Mouse (Mus musculus): ENCODE measurements around the gene Reln. TPM values are rescaled to one million over a fixed set of nuclear protein-coding genes. Genes with fewer than 3 reads are reported as not detected.

The Reln gene
- total and polyA plus RNA-seq, 2 experiments from 2014 or later, result 25.3 to 189 TPM

GRCm38 (mm10) chr5:22316471-22316870, 28.0 kb downstream of the Reln start:
- H3K36me3 ChIP-seq (ENCODE audit: insufficient read depth, low read length), result no peaks in the 10 kb centered on the region
- ATAC-seq (ENCODE audit: low FRiP score) (no peak), DNase-seq (ENCODE audit: low spot score) (no peak)
- no peak overlapping the region for H3K4me3 ChIP-seq (ENCODE audit: low read depth, low read length)
- no peak for TF ChIP-seq CTCF (IDR thresholded peaks at IDR 0.05)
- H3K27ac ChIP-seq (ENCODE audit: low read depth, low read length), result no peak overlapping the region
- no peaks in the 10 kb centered on the region for H3K27me3 ChIP-seq (ENCODE audit: insufficient read depth, low read length)
- no peaks in the 10 kb centered on the region for H3K9me3 ChIP-seq (ENCODE audit: low read length)
- no peak overlapping the region for H3K9ac ChIP-seq (replicated peaks; ENCODE audit: low read length, poor library complexity, severe bottlenecking)
- no peak overlapping the region for H3K4me2 ChIP-seq (ENCODE audit: low read depth, low read length, poor library complexity, severe bottlenecking)
- H3K4me1 ChIP-seq (ENCODE audit: insufficient read depth, low read length), result no peaks in the 10 kb centered on the region
- WGBS, result 91% methylated on average over 7 of the region's 7 CpGs

- Histone ChIP-seq H3K9ac (replicated peaks; ENCODE audit: low read length, poor library complexity, severe bottlenecking) (no peak overlapping the region), H3K4me1 (ENCODE audit: insufficient read depth, low read length) (no peaks in the 10 kb centered on the region), H3K27me3 (ENCODE audit: insufficient read depth, low read length) (no peaks in the 10 kb centered on the region), H3K27ac (ENCODE audit: low read depth, low read length) (no peak overlapping the region), H3K4me2 (ENCODE audit: low read depth, low read length, poor library complexity, severe bottlenecking) (no peak overlapping the region), H3K36me3 (ENCODE audit: insufficient read depth, low read length) (no peaks in the 10 kb centered on the region), H3K9me3 (ENCODE audit: low read length) (no peaks in the 10 kb centered on the region), H3K4me3 (ENCODE audit: low read depth, low read length) (no peak overlapping the region)
- ATAC-seq (ENCODE audit: low FRiP score) (no peak), DNase-seq (ENCODE audit: low spot score) (no peak)
- TF ChIP-seq CTCF (IDR thresholded peaks at IDR 0.05), result no peak
- WGBS, result 93% methylated on average over 2 of the region's 2 CpGs
Measured at GRCm38 (mm10) chr5:22315990-22316389, 28.5 kb downstream of the Reln start.

GRCm38 (mm10) chr5:22312995-22313394, 31.5 kb downstream of the Reln start:
- Histone ChIP-seq H3K36me3 (ENCODE audit: insufficient read depth, low read length) (no peaks in the 10 kb centered on the region), H3K9ac (replicated peaks; ENCODE audit: low read length, poor library complexity, severe bottlenecking) (no peak overlapping the region), H3K4me1 (ENCODE audit: insufficient read depth, low read length) (no peaks in the 10 kb centered on the region), H3K4me2 (ENCODE audit: low read depth, low read length, poor library complexity, severe bottlenecking) (no peak overlapping the region; the same call in 1 of the 2 replicates), H3K4me3 (ENCODE audit: low read depth, low read length) (no peak overlapping the region), H3K9me3 (ENCODE audit: low read length) (no peaks in the 10 kb centered on the region), H3K27me3 (ENCODE audit: insufficient read depth, low read length) (no peaks in the 10 kb centered on the region), H3K27ac (ENCODE audit: low read depth, low read length) (no peak overlapping the region)
- 64% methylated on average over 10 of the region's 10 CpGs for WGBS
- DNase-seq (ENCODE audit: low spot score) (no peak), ATAC-seq (ENCODE audit: low FRiP score) (no peak)
- no peak for TF ChIP-seq CTCF (IDR thresholded peaks at IDR 0.05)

GRCm38 (mm10) chr5:22311046-22311445, 33.5 kb downstream of the Reln start:
- Histone ChIP-seq H3K36me3 (ENCODE audit: insufficient read depth, low read length) (no peaks in the 10 kb centered on the region), H3K27me3 (ENCODE audit: insufficient read depth, low read length) (no peaks in the 10 kb centered on the region), H3K4me3 (ENCODE audit: low read depth, low read length) (no peak overlapping the region), H3K27ac (ENCODE audit: low read depth, low read length) (no peak overlapping the region), H3K9me3 (ENCODE audit: low read length) (no peaks in the 10 kb centered on the region), H3K4me1 (ENCODE audit: insufficient read depth, low read length) (no peaks in the 10 kb centered on the region), H3K4me2 (ENCODE audit: low read depth, low read length, poor library complexity, severe bottlenecking) (no peak overlapping the region), H3K9ac (replicated peaks; ENCODE audit: low read length, poor library complexity, severe bottlenecking) (no peak overlapping the region)
- no peak for TF ChIP-seq CTCF (IDR thresholded peaks at IDR 0.05)
- no peak for DNase-seq (ENCODE audit: low spot score)
- ATAC-seq (ENCODE audit: low FRiP score), result no peak
- WGBS, result 92% methylated on average over 4 of the region's 4 CpGs

GRCm38 (mm10) chr5:22309001-22309400, 35.5 kb downstream of the Reln start:
- whole genome bisulfite sequencing, result 23% methylated on average over 2 of the region's 2 CpGs
- ATAC-seq (ENCODE audit: low FRiP score) (no peak), DNase-seq (ENCODE audit: low spot score) (no peak)
- Histone ChIP-seq H3K9me3 (ENCODE audit: low read length) (no peaks in the 10 kb centered on the region), H3K36me3 (ENCODE audit: insufficient read depth, low read length) (no peaks in the 10 kb centered on the region), H3K4me2 (ENCODE audit: low read depth, low read length, poor library complexity, severe bottlenecking) (no peak overlapping the region), H3K9ac (replicated peaks; ENCODE audit: low read length, poor library complexity, severe bottlenecking) (no peak overlapping the region), H3K27me3 (ENCODE audit: insufficient read depth, low read length) (no peaks in the 10 kb centered on the region), H3K4me3 (ENCODE audit: low read depth, low read length) (no peak overlapping the region), H3K27ac (ENCODE audit: low read depth, low read length) (no peak overlapping the region), H3K4me1 (ENCODE audit: insufficient read depth, low read length) (no peaks in the 10 kb centered on the region)
- TF ChIP-seq CTCF (IDR thresholded peaks at IDR 0.05), result no peak

GRCm38 (mm10) chr5:22307853-22308252, 36.6 kb downstream of the Reln start:
- no peaks in the 10 kb centered on the region for H3K27me3 ChIP-seq (ENCODE audit: insufficient read depth, low read length)
- H3K27ac ChIP-seq (ENCODE audit: low read depth, low read length), result no peak overlapping the region
- no peaks in the 10 kb centered on the region for H3K36me3 ChIP-seq (ENCODE audit: insufficient read depth, low read length)
- 0 out of 2 replicates have a peak, but pooled peaks cover 2% of the 10 kb centered on the region for H3K4me1 ChIP-seq (ENCODE audit: insufficient read depth, low read length)
- no peak for TF ChIP-seq CTCF (IDR thresholded peaks at IDR 0.05)
- H3K9me3 ChIP-seq (ENCODE audit: low read length), result no peaks in the 10 kb centered on the region
- DNase-seq (ENCODE audit: low spot score) (no peak), ATAC-seq (ENCODE audit: low FRiP score) (no peak)
- 83% methylated on average over 4 of the region's 4 CpGs for WGBS
- H3K4me2 ChIP-seq (ENCODE audit: low read depth, low read length, poor library complexity, severe bottlenecking), result no peak overlapping the region
- no peak overlapping the region for H3K9ac ChIP-seq (replicated peaks; ENCODE audit: low read length, poor library complexity, severe bottlenecking)
- H3K4me3 ChIP-seq (ENCODE audit: low read depth, low read length), result no peak overlapping the region
